Mouse (Mus musculus) ES-E14 (cell line): Measurements from ENCODE around the gene Crlf1.
A peak's percentile ranks its signal among the peaks of the same experiment; 100 is the strongest.

Source experiments
- CHD2 ChIP-seq: IDR thresholded peaks from 2 replicates; pipeline ENCODE4 v1.6.1; 2014; ENCODE audit warnings: mild to moderate bottlenecking, low read depth, low read length, inconsistent platforms
- HCFC1 ChIP-seq: IDR thresholded peaks from 2 replicates; pipeline ENCODE4 v1.6.1; 2012; ENCODE audit warnings: low read length, inconsistent platforms, borderline replicate concordance; ENCODE audit not compliant: insufficient read depth
- MAFK ChIP-seq: IDR thresholded peaks from 2 replicates; pipeline ENCODE4 v1.6.1; 2014; ENCODE audit warnings: mild to moderate bottlenecking, low read depth, low read length, inconsistent platforms; ENCODE audit not compliant: insufficient read depth
- ZC3H11A ChIP-seq: IDR thresholded peaks from 2 replicates; pipeline ENCODE4 v1.6.1; 2012; ENCODE audit warnings: low read depth, mild to moderate bottlenecking, inconsistent platforms, low read length, borderline replicate concordance
- ZNF384 ChIP-seq: IDR thresholded peaks from 2 replicates; pipeline ENCODE4 v1.6.1; 2012; ENCODE audit warnings: low read depth, low read length, inconsistent platforms

GRCm38 (mm10) chr8:70512253-70512903, 19.4 kb downstream of the Crlf1 start:
- TF ChIP-seq HCFC1 (no peak), MAFK (no peak), ZC3H11A (no peak), CHD2 (no peak), ZNF384 (peak; percentile 43; the same call in 1 of the 2 replicates)
